Mouse (Mus musculus): ENCODE data around the gene Ccdc78. TPM values are rescaled to one million over a fixed set of nuclear protein-coding genes. Genes with fewer than 3 reads are reported as not detected.
A peak's percentile ranks its signal among the peaks of the same experiment; 100 is the strongest.

Ccdc78 gene
- total RNA-seq, 1 experiment = 0.22 TPM

GRCm38 (mm10) chr17:25817662-25818061, 31.3 kb downstream of the Ccdc78 start:
- TF ChIP-seq MAFK (IDR thresholded peaks at IDR 0.05; ENCODE audit: insufficient read depth, low read depth, low read length) (no peak), CHD2 (IDR thresholded peaks at IDR 0.05; ENCODE audit: low read depth, low read length) (no peak), HCFC1 (IDR thresholded peaks at IDR 0.05; ENCODE audit: borderline replicate concordance, insufficient read depth, low read length) (no peak), ZNF384 (IDR thresholded peaks at IDR 0.05; ENCODE audit: low read depth, low read length) (no peak), ZC3H11A (IDR thresholded peaks at IDR 0.05; ENCODE audit: borderline replicate concordance, low read depth, low read length) (no peak)
- Histone ChIP-seq H3K27ac (ENCODE audit: insufficient read depth, low read depth, low read length, poor library complexity, severe bottlenecking) (no peak overlapping the region), H3K4me1 (ENCODE audit: control insufficient read depth in 2 of 2, insufficient read depth in 2 of 2, low read length in 2 of 2, poor library complexity in 1 of 2) (peaks cover 2 to 9% of the 10 kb centered on the region in 2 experiments; a peak in 2 of 4 replicates), H3K9me3 (ENCODE audit: control insufficient read depth, insufficient read depth, low read depth, low read length) (no peaks in the 10 kb centered on the region), H3K4me3 (ENCODE audit: insufficient read depth in 1 of 2, low read depth in 1 of 2, low read length in 2 of 2, poor library complexity in 1 of 2, severe bottlenecking in 1 of 2) (no peak overlapping the region), H3K9ac (ENCODE audit: insufficient read depth, low read depth, low read length, poor library complexity, severe bottlenecking) (no peak overlapping the region), H3K36me3 (ENCODE audit: control insufficient read depth, insufficient read depth, low read length, poor library complexity, severe bottlenecking) (no peaks in the 10 kb centered on the region)
- DNase-seq (ENCODE audit: low read depth, low spot score) = no peak
- in situ Hi-C loops (cut with MboI; ENCODE audit: low sequenced_read_pairs in 2 of 2, unreplicated experiment in 2 of 2) = no loop called here

DNA sequence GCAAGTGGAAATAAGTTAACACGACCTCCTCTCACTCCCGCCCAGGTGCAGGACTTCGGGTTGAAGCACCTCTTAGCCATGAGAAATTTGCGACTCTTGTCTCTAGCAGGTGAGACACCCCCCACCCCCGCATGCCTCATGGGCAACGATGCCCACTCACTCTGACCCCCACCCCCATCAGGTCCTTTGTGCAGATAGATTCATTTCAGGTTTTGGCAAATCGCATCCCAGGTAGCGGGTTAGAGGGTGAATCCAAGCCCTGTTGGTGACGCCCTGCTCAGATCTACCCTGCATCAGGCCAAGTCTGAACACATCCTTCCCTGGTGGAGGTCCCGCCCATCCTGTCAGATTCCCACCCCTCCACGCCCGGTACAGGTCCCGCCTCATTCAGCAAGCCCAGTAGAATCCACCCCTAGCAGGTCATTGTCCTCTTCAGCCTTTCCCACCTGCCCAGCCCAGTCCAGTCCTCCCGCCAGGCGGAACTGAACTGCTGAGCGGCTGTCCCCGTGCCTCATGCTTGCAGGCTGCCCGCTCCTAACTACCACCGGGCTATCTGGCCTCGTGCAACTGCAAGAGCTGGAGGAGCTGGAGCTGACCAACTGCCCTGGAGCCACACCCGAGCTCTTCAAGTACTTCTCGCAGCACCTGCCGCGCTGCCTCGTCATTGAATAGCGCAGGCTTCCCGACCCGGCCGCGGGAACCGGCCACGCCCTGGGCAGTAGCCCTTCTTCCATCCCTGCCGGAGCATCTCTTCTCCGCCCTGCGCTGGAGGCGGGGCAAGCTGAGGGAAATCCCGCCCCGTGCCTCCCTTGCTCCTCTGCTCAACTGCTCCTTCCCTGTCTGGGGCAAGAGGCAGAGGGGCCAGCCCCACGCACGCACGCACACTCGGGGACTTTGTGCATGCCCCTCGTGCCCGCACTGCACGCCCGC, 32.7 kb downstream of the Ccdc78 start:
- H3K9ac ChIP-seq (ENCODE audit: insufficient read depth, low read depth, low read length, poor library complexity, severe bottlenecking) = peak overlapping the region; percentile 29
- no peaks in the 10 kb centered on the region for H3K9me3 ChIP-seq (ENCODE audit: control insufficient read depth, insufficient read depth, low read depth, low read length)
- no peak for TF ChIP-seq ZNF384 (IDR thresholded peaks at IDR 0.05; ENCODE audit: low read depth, low read length)
- no peak for TF ChIP-seq CHD2 (IDR thresholded peaks at IDR 0.05; ENCODE audit: low read depth, low read length)
- no peak for TF ChIP-seq HCFC1 (IDR thresholded peaks at IDR 0.05; ENCODE audit: borderline replicate concordance, insufficient read depth, low read length)
- TF ChIP-seq MAFK (IDR thresholded peaks at IDR 0.05; ENCODE audit: insufficient read depth, low read depth, low read length) = no peak
- TF ChIP-seq ZC3H11A (IDR thresholded peaks at IDR 0.05; ENCODE audit: borderline replicate concordance, low read depth, low read length) = no peak
- in situ Hi-C loops (cut with MboI; ENCODE audit: low sequenced_read_pairs in 2 of 2, unreplicated experiment in 2 of 2) = no loop called here
- H3K4me1 ChIP-seq (ENCODE audit: control insufficient read depth in 2 of 2, insufficient read depth in 2 of 2, low read length in 2 of 2, poor library complexity in 1 of 2) = peaks cover 2 to 11% of the 10 kb centered on the region in 2 experiments; a peak in 2 of 4 replicates
- DNase-seq (ENCODE audit: low read depth, low spot score) = no peak
- H3K27ac ChIP-seq (ENCODE audit: insufficient read depth, low read depth, low read length, poor library complexity, severe bottlenecking) = no peak overlapping the region
- peak overlapping the region; percentile 61 to 67 for H3K4me3 ChIP-seq (ENCODE audit: insufficient read depth in 1 of 2, low read depth in 1 of 2, low read length in 2 of 2, poor library complexity in 1 of 2, severe bottlenecking in 1 of 2)
- H3K36me3 ChIP-seq (ENCODE audit: control insufficient read depth, insufficient read depth, low read length, poor library complexity, severe bottlenecking) = no peaks in the 10 kb centered on the region

DNA sequence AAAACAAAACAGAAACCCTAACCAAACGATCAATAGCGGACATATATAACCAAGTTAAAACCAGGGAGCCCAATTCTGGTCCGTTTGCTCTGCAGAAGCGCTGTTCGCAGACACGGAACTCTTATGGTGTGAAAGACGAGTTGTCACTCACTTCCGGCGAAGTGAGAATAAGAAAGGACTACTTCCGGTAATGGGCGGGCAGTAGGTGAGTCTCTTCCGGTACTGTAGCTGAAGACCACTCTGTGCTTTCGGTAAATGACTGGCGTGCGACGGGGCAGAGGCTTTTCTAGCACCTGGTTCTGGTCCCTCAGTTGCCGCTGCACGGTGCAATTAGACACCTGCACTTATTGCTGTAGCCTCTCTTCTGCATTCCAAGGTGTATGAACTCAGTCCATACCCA, 37.1 kb downstream of the Ccdc78 start, which contains the start of gene Wdr24:
TSS of gene Wdr24 (plus strand) at position 176 of the 400 bp plus-strand sequence.
- TF ChIP-seq MAFK (IDR thresholded peaks at IDR 0.05; ENCODE audit: insufficient read depth, low read depth, low read length) (no peak), HCFC1 (IDR thresholded peaks at IDR 0.05; ENCODE audit: borderline replicate concordance, insufficient read depth, low read length) (peak; percentile 82), ZC3H11A (IDR thresholded peaks at IDR 0.05; ENCODE audit: borderline replicate concordance, low read depth, low read length) (no peak), CHD2 (IDR thresholded peaks at IDR 0.05; ENCODE audit: low read depth, low read length) (no peak), ZNF384 (IDR thresholded peaks at IDR 0.05; ENCODE audit: low read depth, low read length) (no peak)
- in situ Hi-C loops (cut with MboI; ENCODE audit: low sequenced_read_pairs in 2 of 2, unreplicated experiment in 2 of 2) = no loop called here
- Histone ChIP-seq H3K4me1 (ENCODE audit: control insufficient read depth in 2 of 2, insufficient read depth in 2 of 2, low read length in 2 of 2, poor library complexity in 1 of 2) (peaks cover 0 to 27% of the 10 kb centered on the region in 2 experiments; a peak in 2 of 4 replicates), H3K4me3 (ENCODE audit: insufficient read depth in 1 of 2, low read depth in 1 of 2, low read length in 2 of 2, poor library complexity in 1 of 2, severe bottlenecking in 1 of 2) (peak within 1 kb of the TSS; percentile 78 to 98), H3K36me3 (ENCODE audit: control insufficient read depth, insufficient read depth, low read length, poor library complexity, severe bottlenecking) (peaks cover 22% of the 10 kb centered on the region; the same call in 1 of the 2 replicates), H3K27ac (ENCODE audit: insufficient read depth, low read depth, low read length, poor library complexity, severe bottlenecking) (no peak within 1 kb of the TSS), H3K9ac (ENCODE audit: insufficient read depth, low read depth, low read length, poor library complexity, severe bottlenecking) (peak within 1 kb of the TSS; percentile 78), H3K9me3 (ENCODE audit: control insufficient read depth, insufficient read depth, low read depth, low read length) (no peaks in the 10 kb centered on the region)
- peak; percentile 86 for DNase-seq (ENCODE audit: low read depth, low spot score)

- no peak for DNase-seq (ENCODE audit: low read depth, low spot score)
- H3K9me3 ChIP-seq (ENCODE audit: control insufficient read depth, insufficient read depth, low read depth, low read length) = no peaks in the 10 kb centered on the region
- in situ Hi-C loops (cut with MboI; ENCODE audit: low sequenced_read_pairs in 2 of 2, unreplicated experiment in 2 of 2) = no loop called here
- H3K36me3 ChIP-seq (ENCODE audit: control insufficient read depth, insufficient read depth, low read length, poor library complexity, severe bottlenecking) = peaks cover 23% of the 10 kb centered on the region; the same call in 1 of the 2 replicates
- TF ChIP-seq MAFK (IDR thresholded peaks at IDR 0.05; ENCODE audit: insufficient read depth, low read depth, low read length) = no peak
- TF ChIP-seq HCFC1 (IDR thresholded peaks at IDR 0.05; ENCODE audit: borderline replicate concordance, insufficient read depth, low read length) = no peak
- TF ChIP-seq ZNF384 (IDR thresholded peaks at IDR 0.05; ENCODE audit: low read depth, low read length) = no peak
- no peak for TF ChIP-seq CHD2 (IDR thresholded peaks at IDR 0.05; ENCODE audit: low read depth, low read length)
- TF ChIP-seq ZC3H11A (IDR thresholded peaks at IDR 0.05; ENCODE audit: borderline replicate concordance, low read depth, low read length) = no peak
- H3K27ac ChIP-seq (ENCODE audit: insufficient read depth, low read depth, low read length, poor library complexity, severe bottlenecking) = no peak overlapping the region
- H3K9ac ChIP-seq (ENCODE audit: insufficient read depth, low read depth, low read length, poor library complexity, severe bottlenecking) = peak overlapping the region; percentile 78
- H3K4me1 ChIP-seq (ENCODE audit: control insufficient read depth in 2 of 2, insufficient read depth in 2 of 2, low read length in 2 of 2, poor library complexity in 1 of 2) = peaks cover 0 to 23% of the 10 kb centered on the region in 2 experiments; a peak in 2 of 4 replicates
- H3K4me3 ChIP-seq (ENCODE audit: insufficient read depth in 1 of 2, low read depth in 1 of 2, low read length in 2 of 2, poor library complexity in 1 of 2, severe bottlenecking in 1 of 2) = peak overlapping the region; percentile 78 to 98
Measured at GRCm38 (mm10) chr17:25824362-25825142, 38.2 kb downstream of the Ccdc78 start.

Data from ES-E14 (cell line).